Mouse (Mus musculus): ENCODE results near the gene Cyb5d1. TPM values are rescaled to one million over a fixed set of nuclear protein-coding genes. Genes with fewer than 3 reads are reported as not detected.
A peak's percentile ranks its signal among the peaks of the same experiment; 100 is the strongest.

The Cyb5d1 gene
- total RNA-seq, 2 experiments from 2014 or later, result 16.6 to 34.2 TPM

DNA sequence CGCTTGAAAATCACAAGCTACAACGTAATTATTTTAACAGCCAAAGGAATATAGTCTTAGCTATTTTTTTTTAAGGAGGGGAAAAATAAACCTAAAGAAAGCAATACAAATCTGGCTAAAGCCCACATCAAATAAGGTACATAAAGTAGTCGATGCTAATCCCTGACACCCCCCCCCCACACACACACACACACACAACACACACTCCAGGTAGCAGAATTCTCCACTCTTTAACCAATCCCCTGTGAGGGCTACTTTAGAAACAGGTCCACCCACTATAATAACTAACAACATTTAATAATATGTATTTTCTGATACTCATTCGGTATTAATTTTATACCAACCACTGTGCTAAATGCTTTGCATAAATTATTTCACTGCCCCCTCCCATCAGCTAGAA lies 21.1 kb upstream of the Cyb5d1 start:
- no peak for ATAC-seq (replicated peaks; ENCODE audit: poor library complexity)

DNA sequence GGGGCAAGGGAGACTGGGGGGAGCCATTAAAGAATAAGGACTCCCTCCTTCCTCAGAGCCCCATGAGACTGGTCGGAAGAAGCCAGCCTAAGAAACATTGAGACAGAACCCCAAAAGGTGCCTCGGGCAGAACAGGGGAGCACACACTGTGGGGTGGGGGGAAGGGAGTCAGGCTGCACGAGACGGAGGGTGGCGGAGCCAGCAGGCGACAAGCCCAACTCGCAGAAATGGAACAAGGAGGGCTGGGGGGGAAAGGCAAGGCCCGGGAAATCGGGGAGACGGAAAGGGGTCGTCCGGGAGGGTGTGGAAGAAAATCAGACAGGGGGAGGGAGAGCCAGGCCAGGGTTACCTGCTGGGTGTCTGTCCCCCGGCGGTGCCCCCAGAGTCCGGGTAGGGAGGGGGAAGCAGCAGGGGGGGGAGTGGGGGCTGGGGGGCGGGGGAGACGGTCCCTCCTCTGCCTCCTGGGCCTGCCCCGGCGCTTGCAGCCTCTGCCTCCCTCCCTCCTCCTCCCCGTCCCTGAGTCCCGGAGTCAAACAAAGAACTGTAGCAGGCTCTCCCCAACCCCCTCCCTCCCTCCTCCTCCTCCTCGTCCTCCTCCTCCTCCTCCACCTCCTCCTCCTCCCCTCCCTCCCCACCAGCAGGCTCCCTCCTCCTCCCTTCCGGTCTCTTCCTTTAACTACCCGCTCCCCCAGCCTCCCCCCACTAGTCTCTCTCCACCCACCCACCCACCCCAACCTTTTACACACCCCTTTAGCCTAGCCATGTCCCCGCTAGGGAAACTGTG lies 20.4 kb upstream of the Cyb5d1 start:
- no peak for ATAC-seq (replicated peaks; ENCODE audit: poor library complexity)

DNA sequence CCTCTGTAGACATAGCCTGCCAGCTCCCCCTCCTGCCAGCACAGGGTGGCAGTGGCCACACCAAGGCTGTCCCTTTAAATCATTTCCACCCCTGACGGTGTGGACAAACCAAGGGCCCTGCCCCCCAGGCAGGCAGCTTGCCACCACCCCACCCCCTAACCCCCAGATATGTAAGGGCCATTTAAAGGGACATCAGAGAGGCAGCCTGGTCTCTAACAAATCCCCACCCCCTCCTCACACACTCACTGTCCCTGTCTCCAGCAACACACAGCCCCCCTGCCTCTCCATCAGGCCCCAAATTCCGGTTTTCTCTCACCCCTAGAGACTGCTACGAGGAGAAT lies 19.9 kb upstream of the Cyb5d1 start:
- no peak for ATAC-seq (replicated peaks; ENCODE audit: poor library complexity)

DNA sequence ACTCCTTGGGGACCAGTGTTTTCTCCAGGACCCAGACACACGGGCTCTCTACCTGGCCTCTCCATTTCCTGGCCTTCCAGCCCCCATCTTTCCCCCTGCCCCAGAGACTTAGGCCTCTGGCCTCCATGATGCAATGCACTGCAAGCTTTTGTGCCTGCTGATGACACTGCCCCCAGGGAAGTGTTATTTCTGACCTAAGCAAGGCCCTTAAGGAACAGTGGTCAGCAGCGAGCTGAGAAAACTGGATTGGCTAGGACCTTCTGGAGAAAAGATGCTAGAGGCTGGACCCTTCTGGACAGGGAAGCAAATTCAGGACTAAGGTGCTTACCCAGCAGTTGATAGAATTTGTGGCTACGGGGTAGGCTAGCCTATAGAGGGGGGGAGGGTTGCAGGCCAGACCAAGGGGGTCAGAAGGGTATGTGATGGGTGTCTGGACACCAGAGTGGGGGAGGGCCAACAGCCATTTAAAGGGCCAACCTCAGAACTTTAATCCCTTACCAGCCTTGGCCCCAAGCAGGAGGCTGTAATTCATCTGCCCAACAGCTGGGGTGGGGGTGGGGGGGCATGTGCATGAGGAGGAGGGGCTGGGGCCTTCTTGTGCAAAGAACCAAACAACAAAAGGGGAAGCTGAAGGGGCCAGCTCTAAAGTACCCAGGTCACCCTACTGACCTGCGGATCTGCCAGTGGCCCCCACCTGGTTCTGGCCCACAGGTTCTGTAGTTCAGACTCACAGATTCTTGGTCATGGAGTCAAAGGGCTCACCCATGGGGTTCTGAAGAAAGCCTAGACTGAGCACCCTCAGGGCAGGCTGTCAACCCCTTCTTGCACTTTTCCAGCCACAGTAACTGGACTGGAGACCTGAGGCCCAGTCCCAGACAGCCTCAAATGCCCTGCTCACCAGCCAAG lies 19.2 kb upstream of the Cyb5d1 start:
- no peak for ATAC-seq (replicated peaks; ENCODE audit: poor library complexity)

DNA sequence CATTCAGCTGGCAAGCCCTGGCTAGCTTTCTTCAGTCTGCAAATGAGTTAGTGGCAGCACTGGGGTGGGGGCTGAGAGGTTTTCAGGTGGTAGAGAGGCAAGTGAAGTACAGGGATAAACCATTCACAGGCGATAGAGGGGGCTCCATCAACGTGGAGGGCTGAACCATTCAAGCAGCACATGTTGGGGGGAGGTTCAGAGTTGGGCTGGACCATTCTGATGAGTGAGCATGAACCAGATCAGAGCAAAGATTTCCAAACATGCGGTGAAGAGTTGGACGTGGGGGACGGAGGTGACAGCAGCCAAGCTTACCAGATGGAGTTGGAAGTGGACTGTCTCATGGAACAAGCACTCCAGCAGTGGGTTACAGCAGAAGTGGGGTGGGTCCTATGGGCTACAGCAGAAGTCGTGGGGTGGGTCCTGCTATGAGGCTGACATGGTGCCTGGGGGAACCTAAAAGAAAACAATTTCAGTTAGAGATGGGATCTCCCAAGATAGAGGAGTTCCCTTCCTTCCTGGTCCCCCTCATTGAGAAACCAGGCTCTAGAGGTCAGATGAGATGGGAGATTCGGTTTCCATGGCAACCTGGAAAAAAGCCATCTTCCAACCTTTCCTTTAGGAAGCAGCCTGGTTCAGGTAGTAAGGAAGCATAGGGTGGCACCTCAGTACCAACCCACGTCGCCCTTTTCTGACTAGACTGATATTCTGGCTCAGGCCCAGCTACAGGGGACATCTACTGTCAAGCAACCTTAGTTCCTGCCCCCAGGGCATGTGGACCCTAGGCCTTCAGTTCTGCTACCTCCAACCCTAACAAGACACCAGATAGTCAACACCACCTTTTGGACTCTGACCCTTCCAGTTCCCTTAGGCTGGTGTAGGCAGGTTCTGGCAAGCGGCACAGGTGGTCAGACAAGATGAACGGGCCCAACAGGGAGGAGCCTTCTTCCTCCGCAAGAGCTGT lies 18.1 kb upstream of the Cyb5d1 start, which contains the start of gene Kdm6b:
TSS of gene Kdm6b (minus strand) at position 455 of the 961 bp plus-strand sequence.
- no peak for ATAC-seq (replicated peaks; ENCODE audit: poor library complexity)

DNA sequence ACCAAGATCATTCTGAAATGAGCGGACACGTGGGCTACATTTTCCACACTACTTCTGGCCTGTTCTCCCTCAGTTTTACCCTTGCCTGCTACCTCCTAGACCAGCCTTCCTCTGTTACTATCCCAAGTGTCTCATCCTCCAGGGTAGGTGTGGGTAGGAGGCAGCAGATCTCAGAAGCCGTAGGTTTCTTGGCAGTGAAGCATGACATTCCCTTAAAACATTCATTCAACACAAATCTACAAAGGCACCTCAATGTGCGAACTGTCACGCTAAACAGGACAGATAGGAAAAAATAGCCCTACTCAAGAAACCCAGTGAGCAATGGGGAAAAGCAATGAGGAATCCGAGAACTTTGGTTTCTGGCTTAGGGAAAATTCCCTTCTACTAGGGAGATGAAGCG lies 17.1 kb upstream of the Cyb5d1 start:
- no peak for ATAC-seq (replicated peaks; ENCODE audit: poor library complexity)

DNA sequence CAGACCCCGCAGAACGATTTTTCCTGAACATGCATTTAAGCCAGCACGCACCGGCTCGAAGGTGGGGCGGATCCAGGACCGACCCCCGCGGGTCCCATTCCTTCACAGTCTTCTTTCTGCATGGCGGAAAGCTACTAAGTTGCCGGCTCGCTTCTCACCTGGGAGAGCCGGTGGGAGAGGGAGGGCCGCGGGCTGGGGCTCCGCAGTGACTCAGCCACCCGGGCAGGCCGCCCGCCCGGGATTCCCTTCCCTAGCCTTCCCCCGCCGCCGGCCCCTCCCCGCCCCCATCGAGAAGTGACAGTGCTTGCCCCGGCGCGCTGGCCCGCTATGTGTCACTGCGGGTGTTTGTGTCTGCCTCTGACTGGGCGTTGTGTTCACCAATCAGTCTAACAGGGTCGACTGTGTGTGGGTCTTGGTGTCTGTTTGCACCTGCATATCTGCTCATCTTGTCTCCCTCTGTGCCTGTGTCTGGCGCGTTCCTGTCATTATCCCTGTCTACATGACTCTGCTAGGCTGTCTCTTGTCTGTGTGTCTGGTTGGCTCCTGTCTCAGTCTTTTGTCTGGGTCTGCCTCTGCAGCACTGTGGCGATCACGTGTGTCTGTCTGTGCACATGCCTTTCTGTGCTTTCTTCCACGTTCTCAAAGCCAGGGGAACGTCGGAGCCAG lies 16.2 kb upstream of the Cyb5d1 start:
- ATAC-seq (replicated peaks; ENCODE audit: poor library complexity), result peak; percentile 5

DNA sequence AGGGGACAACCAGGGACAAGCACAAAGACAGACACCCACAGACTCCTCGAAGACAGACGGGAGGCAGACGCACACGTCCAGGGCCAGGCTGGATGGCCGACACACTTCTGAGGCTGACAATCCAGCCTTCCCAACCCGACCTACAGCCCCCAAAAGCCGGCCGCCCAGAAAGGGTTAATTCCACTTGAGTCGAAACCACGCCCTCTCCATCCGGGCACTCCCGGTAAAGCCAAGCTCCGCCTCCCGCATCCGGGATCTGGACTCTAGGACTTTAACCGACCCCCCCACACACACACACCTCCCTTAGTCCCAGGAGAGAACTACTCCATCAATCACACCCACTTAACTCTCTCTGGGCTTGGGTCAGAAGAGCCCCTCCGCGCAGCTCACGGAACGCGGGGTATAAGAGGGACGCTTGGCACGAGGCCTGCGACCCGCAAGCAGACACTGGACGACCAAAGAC lies 15.7 kb upstream of the Cyb5d1 start:
- ATAC-seq (replicated peaks; ENCODE audit: poor library complexity), result peak; percentile 27

DNA sequence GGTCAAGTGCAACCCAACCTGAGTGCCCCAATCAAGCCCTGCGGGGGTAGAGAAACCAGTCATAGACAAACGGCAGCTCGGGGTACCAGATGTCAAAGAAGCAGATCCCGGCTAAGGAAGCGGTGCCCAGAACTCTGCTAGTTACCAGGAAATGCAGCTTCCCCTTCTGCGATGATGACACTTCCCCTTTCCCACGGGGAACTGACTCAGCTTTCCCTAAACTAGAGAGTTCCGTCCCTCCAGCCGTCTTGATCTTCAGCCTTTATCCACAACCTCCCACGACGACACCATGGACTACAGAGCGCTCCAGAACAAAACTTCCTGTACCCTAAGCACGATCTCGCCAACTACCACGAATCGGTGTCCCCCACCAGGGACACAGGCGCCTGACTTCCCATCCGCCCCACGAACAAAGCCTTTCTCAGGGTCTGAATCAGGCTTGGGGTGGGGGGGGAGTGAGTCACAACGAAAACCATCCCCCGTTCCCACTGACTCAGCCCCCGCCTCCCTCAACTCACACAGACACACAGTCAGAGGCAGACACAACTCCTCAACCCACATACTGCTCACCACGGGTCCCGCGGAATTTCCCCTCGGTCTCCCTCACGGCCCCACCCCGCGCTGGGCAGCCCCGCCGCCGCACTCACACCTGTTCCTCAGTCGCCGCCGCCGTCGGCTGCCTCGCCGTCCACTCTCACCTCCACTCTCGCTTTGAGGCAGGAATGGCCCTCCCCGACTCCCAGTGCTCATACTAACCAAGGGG lies 15.1 kb upstream of the Cyb5d1 start:
- ATAC-seq (replicated peaks; ENCODE audit: poor library complexity), result peak; percentile 7

DNA sequence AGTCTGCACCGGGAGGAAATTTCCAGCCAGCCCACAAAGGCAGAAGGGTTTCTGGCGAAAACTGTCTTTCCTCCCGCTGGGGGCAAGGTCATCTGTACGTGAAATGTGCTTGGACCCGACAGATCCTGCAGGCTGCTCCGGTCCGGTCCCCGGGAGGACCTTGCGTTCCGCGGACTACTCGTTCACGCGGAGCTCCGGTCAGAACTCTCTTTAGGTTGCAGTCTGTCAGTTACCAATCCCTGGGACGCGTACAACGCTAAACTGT lies 14.5 kb upstream of the Cyb5d1 start:
- no peak for ATAC-seq (replicated peaks; ENCODE audit: poor library complexity)

DNA sequence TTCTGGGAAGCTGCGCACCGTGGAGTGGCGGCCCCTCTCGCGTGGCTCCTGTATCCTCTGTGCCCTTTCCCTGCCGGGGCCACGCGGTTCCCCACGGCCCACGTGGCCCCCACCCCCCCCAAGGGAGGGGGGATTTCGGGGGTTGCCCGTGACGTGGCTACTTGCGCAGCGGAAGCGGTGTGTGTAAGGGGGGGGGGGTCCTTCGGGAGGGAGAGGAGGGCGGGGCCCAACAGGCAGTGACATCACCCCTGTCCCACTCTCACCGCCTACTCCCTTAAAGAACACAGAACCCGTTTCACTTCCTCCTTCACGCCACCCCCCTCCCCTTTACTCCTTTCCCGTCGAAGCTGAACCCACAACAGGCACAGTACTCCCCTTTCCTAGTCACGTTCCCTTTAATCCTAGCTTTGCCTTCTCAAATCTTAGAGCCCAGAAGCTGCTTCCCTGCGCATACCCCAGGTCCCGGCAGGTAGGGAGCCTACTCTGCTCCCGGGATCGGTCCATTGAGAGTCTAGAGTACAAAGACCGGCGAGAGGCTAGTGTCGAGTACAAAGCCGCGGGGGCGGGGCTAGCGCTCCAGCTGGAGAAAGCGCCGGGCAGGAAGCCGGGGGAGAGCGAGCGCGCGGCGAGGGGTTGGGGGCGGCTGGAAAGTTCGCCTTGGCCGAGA lies 14.1 kb upstream of the Cyb5d1 start:
- ATAC-seq (replicated peaks; ENCODE audit: poor library complexity), result peak; percentile 42

DNA sequence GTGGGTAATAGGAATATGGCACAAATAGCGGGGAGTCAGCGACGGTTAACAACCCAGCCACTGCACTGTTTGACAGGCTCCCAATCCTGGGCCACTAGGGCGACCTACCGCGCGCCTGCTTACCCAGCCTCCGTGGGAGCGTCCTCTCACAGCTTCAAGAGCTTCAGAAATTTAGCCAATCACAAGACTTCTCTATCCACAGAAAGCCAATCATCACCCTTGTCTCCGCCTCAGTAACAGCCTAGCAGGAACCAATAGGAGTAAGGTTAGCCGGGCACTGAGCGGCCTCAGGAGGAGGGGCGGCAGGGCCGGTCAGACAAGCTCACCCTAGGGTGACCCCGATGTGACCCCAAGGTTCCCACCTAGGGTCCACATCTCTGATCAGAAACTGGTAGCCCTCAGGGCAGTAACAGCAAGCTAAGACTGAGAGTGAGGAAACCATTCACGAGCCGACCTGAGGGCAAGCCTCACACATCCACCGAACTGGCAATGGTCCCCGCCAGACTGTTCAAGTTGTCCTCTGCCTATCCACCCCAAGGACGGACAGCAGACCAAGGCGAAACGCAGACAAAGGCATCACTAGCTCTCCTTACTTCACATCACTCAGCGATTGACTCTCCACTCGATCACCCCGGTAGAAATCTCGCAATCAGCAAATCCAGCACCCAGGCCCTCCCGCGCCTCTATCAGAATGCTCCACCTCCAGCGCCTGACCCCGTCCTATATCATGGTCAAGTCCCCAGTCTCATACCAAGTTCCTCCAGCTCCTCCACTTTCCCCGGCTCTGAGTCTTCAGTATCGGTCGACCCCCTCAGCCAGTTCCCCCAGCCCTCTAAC lies 13.3 kb upstream of the Cyb5d1 start:
- ATAC-seq (replicated peaks; ENCODE audit: poor library complexity), result peak; percentile 65

DNA sequence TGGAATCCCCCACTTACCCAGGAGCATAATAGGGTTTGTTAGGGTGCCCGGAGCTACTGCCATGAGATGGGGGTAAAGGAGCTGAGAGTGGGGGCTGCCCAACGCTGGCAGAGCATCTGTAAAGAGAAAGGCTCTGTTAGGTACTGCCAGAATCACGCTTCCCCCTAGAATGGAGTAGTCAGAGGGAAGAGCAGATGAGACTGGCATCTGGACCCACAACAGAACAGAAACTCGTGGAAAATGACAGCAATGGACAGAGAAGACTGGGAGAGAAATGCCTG lies 12.2 kb upstream of the Cyb5d1 start:
- ATAC-seq (replicated peaks; ENCODE audit: poor library complexity), result no peak

DNA sequence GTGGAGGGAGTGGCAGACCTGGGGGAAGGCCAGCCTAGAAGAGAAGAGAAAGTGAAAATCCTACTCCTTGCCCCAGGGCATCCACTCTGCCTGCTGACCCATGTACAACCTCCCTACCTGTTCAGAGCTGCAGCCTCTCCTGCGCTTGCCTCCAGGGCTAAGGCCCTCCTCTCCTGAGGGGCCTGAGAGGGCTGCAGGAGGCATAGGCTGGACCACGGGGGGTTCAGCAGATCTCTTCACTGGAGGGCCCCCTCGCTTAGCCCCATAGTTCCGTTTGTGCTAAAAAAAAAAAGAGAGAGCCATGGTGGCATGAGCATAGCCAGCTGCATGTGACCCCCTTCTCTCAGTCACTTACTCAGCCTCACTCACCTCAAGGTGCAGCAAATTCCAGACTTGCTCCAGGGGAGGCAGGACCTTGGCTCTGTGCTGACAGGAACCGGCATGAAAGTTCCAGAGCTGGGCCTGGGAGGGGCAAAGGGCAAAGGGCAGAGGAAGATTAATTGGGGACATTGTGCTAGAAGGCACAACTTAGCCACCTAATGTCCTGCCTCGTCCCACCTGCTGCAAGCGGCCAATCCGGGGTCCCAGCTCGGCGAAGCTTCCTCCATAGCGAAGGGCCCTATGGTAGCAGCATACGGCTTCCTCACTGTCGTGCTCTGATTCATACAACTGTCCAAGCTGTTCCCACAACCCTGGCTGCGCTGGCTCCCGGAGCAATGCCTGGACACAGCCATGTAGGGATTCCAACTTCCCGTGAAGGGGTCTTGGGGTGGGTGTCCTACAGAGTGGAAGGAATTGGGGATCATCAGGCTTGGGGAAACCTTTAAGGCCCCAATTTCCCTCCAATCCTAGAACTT lies 11.7 kb upstream of the Cyb5d1 start:
- ATAC-seq (replicated peaks; ENCODE audit: poor library complexity), result no peak

DNA sequence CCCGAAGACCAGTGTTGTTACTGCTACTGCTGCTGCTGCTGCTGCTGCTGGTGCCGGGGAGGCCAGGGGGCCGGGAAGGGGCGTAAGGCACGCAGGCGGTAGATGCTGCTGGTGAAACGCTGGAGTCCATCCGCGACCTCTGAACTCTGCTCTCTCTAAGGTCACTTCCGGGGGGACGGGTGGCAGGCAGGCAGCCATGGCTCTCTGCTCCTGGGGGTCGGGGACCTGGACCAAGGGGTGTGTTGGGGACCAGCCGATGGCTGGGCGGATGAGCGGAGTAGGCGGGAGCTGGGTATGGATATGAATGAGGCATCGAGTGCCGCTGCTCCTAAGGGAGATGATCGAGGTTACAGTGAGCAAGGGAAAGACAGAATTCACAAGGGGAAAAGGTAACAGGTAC lies 10.9 kb upstream of the Cyb5d1 start:
- no peak for ATAC-seq (replicated peaks; ENCODE audit: poor library complexity)

DNA sequence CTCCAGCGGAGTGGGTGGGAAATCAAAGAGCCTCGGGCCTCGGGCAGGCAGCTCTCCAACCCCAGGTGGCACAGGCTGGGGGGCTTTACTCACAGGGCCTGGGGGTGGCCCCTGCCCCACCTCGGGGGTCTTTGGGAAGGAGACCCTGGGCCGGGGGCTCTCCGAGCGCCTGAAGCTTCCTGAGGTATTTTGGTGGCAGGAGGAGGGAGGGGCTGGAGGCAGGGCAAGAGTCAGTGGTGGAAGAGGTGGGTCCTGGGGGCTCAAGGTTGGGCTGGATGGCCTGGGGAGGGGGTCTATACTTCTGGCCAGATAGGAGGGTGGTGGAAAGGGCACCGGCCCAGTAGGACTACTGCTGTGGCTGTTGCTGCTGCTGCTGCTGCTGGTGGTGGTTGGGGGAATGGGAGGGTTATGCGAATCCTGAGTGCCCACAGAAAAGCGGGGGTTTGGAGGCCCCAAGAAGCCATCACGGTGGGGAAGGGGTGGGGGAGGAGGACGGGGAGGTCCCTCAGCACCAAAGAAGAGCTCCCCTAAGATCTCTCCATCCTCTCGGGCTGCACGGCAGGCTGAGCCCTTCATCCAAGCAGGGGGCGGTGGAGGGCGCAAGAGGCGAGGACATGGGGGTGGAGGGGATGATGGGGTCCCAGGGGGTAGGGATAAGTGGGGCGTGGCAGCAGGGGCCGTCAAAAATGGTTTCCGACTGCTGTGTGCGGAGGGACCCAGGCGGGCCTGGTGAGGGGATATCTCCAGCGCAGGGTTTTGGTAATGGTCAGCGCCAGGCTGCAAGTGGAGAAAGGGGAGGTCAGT lies 10.2 kb upstream of the Cyb5d1 start:
- ATAC-seq (replicated peaks; ENCODE audit: poor library complexity), result no peak

Measured in megakaryocyte progenitor cell, adult 5-6 weeks (primary cell).